Mouse (Mus musculus) megakaryocyte, adult 5-6 weeks (primary cell): ENCODE measurements at regions not wholly inside any gene's neighbourhood (a gene's known extent, or its start where the extent isn't known, plus 50 kb on each side); places are given as distances from the start of the nearest gene placed in this dataset.

Experiments
- ATAC-seq: 2 replicates; pipeline ENCODE4 v1.8.0; 2016; ENCODE audit warnings: mild to moderate bottlenecking, inconsistent platforms; ENCODE audit not compliant: poor library complexity, severe bottlenecking

DNA sequence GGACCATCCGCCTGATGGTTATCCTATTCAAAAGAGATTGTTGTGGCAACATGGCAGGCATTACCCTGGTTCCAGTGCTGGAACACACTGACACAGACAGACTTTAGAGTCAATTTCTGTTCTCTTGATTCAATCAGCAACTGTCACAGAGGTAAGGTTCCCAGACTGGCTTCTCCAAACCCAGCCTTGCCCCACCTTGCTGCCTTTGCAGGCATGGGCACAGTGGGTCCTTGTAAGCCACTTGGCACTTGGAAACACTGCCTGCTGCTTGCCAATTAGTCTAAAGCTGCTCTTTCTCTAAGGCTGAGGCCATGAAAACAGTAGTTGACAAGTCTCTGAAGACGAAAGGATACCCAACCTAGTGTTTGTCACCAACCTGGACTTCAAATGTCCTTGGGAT lies 158.7 kb upstream of the Tmtc1 start:
- ATAC-seq = no peak

DNA sequence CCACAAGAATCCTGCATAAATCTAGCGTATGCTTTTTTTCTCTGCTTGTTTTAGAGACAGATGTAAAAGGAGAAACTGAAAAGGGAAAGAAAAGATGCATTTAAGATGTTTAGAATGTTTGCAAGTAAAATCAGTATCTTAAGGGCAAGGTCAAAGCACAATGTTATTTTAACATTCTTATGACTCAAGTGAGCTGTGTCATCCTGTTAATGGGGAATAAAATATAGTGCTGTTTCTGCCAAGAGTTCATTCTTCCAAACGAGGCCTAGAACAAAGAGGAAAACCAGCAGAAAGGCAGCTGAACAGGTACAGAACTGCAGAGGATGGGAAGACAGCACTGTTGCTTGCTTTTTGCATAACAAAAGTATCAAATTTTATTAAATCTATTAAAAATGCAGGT lies 156.7 kb upstream of the Tmtc1 start:
- ATAC-seq = no peak

DNA sequence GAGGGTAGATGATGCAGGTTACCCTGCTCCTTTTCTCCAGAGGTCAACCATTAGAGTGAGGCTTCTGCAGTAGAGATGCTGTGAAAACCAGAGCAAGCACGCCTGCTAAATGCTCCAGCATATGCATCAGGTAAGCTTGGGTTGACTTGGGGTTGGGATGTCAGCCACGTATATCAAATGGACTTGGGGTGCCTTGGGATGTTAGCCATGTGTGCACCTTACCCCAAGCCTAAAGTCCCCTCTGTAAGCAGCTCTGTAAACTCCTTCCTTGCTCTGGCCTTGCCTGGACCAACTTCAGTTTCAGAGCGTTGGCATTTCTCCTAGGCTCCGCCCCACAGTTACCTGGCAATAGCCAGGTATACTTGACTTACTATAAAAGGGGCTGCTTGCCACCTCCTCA lies 155.3 kb upstream of the Tmtc1 start:
- ATAC-seq = no peak

- no peak for ATAC-seq
These were observed 154.7 kb upstream of the Tmtc1 start for GRCm38 (mm10) chr6:148598746-148599337.

DNA sequence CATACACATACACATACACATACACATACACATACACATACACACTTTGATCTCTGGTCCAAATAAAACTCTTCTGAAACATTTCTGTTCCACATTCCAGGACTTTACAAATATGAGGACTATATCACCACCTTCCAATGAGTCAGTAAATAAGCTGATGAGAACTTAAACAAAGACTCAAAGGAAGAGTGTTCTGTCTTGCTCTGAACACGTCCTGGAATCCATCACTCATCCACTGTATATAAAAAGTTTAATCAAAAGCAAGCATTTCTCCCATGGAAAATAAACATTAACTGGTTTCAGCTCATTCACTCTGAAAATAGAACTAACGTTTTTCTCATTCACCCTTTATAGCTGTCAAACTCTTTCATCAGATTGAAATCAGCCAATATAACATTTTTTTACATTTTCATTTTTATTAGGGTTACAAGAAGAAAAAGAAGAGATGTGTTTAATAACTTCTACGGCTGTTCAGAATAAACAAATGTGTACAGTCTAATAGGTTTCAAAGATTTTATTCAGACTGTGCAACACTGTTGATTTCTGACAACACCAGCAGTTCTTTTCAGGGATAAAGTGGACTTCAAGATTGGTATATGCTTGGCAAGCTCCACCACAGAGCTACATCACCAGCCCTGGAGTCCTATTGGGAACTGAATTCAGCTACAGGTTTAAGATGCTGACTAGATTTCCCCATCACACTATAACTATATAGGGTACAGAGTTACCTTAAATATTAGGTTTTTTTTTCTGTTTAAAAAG lies 151.0 kb upstream of the Tmtc1 start:
- no peak for ATAC-seq

GRCm38 (mm10) chr6:148588971-148589370 lies 144.8 kb upstream of the Tmtc1 start:
- no peak for ATAC-seq

DNA sequence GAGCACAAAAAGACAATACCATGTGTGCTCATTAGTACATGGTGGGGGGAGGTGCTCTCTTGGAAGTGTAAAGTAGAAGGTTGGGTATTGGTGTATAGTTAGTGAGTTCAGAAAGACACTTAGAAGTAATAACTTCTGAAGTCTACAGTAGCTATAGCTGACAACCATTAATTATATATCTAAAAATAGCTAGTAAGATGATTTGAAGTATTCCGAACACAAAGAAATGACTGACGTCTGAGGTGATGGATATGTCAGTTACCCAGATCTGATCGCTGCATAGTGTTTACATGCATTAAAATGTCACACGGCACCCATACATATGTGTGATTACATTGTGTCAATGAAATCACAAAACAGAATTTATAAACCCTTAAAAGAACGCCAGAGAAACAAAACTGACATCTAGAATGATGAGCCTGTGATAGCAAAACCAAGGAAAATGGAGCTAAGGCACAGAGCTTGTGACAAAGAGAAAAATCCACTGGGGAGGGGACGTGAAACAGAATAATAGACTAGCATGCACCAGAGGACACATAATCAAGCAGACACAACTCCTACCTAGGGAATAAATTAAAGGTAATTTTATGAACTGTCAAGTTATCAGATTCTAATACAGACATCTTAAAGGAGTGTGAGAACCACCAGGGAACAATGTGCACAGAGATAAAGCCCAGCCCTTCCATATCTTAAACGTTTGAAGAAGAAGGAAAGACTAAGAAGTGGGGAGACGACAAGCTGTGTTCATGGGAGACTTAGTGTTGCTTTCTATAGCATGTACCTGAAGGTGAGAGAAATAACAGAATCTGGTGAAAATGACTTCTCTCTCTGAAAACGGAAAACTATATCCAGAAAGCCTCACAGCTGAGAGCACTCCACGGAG lies 142.5 kb upstream of the Tmtc1 start:
- no peak for ATAC-seq

DNA sequence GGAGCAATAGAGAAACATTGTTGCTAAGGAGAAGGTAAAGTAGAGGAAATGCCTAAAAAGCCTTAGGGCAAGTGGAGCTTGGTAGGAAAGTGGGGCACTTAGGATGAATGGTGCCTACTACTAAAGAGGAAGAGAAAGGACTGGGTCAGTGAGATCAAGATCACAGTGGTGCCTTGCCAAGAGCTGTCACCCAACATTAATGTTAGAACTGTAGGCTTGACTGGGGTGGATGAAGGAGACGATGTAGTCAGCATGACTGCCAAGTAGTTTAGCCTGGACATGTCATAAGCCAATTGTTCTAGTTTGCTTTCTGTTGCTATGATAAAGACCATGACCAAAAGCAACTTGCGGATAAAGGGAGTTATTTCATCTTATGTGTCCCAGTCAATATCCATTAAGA lies 139.9 kb upstream of the Tmtc1 start:
- ATAC-seq = no peak

DNA sequence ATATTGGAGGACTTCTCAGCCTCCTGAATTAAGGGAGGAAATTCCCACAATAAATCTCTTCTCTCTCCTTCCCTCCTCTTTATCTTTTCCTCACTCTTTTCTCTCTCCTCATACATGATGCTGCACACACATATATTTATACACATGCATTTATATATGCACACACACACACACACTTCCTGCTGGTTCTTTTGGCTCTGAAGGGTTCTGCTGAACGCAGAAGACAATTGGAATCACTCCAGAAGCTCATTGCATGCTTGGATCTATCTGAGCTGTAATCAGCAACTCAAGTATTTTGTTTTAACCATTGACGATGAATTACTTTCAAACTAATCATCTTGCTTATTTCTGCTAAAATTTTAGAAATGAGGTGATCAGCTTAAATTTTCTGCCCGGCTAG lies 134.1 kb upstream of the Tmtc1 start:
- ATAC-seq = no peak

GRCm38 (mm10) chr6:148577663-148578062 lies 133.5 kb upstream of the Tmtc1 start:
- peak; percentile 91 for ATAC-seq

DNA sequence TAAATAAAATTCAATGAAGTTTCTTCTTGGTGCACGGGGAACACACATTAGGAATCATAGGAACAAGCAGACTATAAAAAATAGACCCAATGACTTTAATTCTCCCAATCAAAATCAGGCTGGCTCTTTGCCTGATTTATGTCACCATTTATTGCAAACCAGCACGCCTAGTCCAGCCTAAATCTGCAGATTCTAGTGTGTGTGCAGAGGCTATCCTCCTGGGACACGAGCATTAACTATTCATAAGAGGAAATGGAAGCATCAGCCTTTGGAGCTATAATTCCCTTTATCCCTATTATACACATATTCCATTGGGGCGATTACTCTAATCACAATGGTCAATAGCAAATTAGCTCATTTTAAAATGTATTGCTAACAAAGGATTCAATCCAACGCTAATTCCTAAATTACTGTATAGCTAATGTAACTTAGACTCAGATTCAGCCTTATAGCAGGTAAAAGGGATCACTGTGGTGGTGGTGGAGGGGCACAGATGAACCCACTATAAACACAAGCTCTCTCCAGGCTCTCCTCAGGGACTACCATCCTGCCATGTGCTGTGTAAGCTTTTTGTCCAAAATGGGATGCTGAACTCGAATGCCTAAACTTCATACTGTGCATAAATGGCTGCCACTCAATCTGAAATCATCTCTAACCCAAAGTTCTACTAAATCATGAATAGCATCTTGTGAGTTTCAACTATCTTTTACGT lies 130.7 kb upstream of the Tmtc1 start:
- no peak for ATAC-seq

GRCm38 (mm10) chr6:148572201-148572600 lies 128.0 kb upstream of the Tmtc1 start:
- no peak for ATAC-seq

- ATAC-seq = no peak
These were observed 127.5 kb upstream of the Tmtc1 start for GRCm38 (mm10) chr6:148571651-148572050.

- ATAC-seq = no peak
These were observed 120.0 kb upstream of the Tmtc1 start for GRCm38 (mm10) chr6:148564146-148564545.

DNA sequence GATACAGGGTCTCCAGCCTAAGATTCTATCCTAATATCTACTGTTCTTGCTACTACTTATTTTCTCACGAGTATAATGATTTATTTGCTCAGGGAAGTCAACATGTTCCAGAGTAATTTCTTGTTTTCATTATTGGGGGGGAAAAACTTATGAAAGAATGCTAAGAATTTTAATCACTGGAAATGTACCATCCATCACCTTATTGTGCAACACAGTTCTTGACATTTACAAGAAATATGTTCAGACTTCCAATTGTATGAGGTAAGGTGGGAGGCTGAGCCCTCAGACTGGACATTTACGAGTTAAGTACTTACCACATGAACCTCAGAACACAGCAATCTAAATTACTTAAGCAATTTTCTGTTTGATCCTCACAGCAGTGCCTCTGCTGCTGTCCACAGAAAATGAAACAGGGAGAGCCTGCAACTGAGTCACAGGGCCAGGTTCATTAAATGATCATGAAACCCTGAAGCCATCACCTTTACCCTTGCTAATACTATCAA lies 118.1 kb upstream of the Tmtc1 start:
- ATAC-seq = no peak

GRCm38 (mm10) chr6:148556484-148556871 lies 112.3 kb upstream of the Tmtc1 start:
- no peak for ATAC-seq

- ATAC-seq = no peak
These were observed 111.7 kb upstream of the Tmtc1 start for GRCm38 (mm10) chr6:148555651-148556483.

- ATAC-seq = no peak
These were observed 110.3 kb upstream of the Tmtc1 start for GRCm38 (mm10) chr6:148554463-148554862.

- no peak for ATAC-seq
These were observed 109.4 kb upstream of the Tmtc1 start for GRCm38 (mm10) chr6:148553616-148554015.

DNA sequence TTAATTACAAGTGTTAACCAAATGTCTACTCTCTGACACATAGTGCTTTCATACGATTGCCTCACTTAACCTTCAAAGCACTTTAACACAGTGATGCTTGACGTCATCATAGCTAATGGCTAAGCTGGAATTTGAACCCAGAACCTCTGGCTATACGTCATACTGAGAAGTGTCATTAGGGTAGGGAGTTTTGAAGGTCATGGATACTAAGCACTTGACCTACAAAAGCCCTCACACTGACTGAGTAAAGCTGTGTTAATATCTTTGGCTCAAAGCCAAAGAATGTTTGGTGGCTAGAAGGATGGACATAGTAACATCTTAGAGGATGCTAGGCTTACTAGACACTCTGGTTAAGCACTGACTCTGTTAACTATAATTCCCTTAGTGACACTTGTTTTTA lies 106.9 kb upstream of the Tmtc1 start:
- ATAC-seq = no peak
